Mouse (Mus musculus) c-Kit-negative CD71-positive TER-119-positive erythroid progenitor cells, embryonic 14.5 days (primary cell): Measurements from ENCODE around the gene Cpb2.

ENCODE experiments used
- DNase-seq: peaks from one replicate; pipeline ENCODE4 v3.0.0-alpha.2; 2013; ENCODE audit warnings: low read depth, low spot score

Cpb2 gene

DNA sequence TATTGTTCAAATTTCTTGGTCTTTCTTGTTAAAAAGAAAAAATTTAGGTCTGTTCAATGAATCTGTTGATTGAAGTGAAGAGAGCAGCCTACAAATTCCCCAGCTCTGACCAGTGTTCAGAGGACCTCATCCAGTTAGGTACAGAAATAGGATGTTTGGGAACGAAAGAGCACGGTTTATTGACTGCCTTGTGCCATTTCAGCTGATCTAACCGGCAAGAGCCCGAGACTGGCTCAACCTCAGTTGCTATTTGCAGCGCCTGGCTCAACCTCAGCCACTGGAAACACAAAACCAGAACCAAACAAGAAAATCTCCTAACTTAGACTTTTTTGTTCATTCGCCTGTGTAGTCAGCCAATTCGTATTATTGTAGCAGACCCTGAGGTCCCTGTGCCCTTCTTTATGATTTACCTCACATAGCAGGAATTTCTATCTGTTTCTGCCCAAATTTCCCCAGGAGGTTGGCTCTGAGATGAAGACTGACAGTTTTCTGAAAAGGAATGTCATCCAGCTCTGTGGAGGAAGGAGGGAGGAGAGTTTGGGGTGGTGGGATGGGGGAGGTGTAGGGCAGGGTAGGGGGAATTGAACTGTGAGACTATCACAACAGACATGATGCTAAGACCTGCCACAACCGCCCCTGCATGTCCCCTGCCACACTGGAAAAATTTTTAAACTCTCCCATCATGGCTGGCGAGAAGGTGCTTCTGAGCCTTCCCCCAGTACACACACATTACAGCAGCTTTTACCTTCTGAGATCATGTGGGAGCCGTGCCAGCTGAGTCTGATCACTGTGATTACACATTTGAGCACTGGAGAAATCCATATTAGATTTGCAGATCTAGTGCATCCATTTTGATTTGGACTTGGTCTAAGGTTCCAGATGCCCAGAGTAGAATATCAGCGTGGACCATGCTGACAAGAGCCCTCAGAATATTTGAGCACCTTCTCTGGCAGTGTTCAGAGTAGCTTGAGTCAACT is 4.2 kb downstream of the Cpb2 start:
- DNase-seq = no peak

DNA sequence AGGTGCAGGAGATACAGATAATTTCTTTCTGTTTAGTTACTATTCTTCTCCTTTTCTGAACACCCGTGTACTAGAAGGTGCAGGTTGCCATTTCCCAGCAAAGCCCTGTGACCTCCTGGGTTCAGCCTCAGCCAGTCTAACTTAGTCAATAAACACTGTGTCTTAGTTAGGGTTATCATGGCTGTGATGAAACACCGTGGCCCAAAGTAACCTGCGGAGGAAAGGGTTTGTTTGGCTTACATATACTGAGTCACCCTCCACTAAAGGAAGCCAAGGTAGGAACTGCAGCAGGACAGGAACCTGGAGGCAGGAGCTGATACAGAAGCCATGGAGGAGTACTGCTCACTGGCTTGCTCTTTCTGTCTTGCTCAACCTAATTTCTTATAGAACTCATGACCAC is 8.3 kb downstream of the Cpb2 start:
- DNase-seq = no peak

DNA sequence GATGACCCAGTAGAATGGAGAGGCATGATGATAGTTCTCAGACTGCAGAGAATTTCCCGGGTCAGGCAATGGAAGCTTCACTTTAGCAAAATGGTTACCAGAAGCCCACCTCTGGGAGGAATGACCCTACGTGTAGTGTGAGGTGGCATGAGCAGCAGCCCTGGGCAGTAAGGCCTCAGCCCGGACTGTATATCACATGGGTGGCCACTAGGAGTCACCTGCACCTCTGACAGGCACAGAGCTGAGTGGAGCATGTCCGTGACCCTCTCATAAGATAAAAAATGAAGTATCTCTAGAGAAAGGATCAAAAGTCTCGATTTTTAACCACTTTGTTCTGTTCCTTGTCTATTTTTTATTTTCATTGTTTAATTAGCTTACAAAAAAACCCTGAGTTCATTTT is 14.4 kb downstream of the Cpb2 start:
- DNase-seq = no peak

DNA sequence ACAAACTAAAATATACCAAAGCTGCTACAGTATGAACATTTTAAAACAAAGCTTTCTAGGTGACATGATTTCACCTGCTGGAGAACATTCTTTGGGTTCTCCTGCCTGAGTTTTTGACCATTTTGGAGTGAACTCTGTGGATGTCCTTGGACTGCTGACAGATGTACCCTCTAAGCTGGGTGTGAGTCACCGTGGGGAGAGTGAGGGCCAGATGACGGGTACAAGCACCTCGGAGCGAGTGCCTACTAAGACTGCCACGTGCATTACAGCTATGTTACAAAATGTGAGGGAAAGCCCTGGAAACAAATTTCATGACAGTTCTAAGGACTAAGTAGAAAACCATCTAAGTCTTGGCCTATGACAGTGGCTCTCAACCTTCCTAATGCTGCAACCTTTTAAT is 27.4 kb downstream of the Cpb2 start:
- DNase-seq = no peak

DNA sequence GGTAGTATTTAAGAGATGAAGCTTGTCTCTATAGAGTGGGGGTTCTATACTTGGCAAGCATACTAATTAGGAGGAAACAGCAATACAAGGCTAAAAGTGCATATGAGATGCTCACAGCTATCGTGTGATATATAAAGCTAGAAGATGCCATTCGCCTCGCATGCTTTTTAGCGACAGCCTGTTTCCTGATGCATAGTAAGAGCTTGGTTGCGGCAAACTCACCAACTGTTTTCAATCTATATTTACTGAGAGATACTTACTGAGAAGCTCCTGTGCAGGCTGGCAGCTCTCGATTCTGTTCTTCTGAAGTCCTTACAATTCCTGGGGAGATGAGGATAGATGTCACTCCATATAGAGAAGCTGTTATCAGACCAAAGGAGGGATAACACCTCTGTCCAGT is 37.6 kb downstream of the Cpb2 start:
- no peak for DNase-seq

DNA sequence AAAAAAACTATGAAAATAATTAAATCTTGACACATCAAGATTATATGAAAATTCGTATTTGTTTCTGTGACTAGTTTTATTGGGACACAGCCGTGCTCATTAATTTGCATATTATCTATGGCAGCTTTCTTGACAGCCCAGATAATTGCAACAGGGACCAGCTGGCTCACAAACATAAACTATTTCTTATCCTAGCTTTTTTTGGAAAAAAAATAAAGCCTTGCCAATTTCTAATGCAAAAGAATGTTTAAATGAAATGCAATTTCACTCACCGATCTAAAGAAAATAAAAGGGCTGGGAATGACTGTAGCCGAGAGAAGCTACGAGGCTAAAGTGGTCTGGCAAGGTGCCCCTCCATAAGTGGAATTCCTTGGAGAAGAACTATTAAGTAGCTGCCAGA is 38.3 kb downstream of the Cpb2 start:
- no peak for DNase-seq

DNA sequence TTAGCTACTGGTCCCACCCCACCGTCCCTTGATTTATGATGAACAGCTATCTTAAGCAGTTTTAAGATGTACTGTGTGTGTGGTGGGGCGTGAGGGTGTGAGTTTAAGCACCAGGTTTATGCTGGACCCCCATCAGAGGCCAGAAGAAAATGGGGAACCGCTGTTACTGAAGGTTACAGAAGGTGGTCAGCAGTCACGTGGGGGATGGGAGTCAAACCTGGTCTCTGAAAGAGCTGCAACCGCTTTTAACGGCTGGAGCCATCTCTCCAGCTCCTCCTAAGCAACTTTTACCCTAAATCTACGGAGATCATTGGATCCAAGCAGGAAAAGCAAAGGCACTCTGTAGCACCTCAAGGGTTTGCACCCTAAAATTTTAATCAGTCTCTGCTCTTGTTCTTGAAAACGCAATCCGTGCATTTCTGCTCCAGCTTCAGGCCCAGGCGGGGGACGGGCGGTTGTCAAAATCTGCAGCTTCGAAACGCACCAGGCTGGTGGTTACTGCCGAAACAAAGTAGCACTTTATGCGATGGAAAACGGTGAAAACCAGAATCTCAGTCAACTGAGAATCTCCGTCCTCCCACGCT is 41.6 kb downstream of the Cpb2 start:
- DNase-seq = no peak

DNA sequence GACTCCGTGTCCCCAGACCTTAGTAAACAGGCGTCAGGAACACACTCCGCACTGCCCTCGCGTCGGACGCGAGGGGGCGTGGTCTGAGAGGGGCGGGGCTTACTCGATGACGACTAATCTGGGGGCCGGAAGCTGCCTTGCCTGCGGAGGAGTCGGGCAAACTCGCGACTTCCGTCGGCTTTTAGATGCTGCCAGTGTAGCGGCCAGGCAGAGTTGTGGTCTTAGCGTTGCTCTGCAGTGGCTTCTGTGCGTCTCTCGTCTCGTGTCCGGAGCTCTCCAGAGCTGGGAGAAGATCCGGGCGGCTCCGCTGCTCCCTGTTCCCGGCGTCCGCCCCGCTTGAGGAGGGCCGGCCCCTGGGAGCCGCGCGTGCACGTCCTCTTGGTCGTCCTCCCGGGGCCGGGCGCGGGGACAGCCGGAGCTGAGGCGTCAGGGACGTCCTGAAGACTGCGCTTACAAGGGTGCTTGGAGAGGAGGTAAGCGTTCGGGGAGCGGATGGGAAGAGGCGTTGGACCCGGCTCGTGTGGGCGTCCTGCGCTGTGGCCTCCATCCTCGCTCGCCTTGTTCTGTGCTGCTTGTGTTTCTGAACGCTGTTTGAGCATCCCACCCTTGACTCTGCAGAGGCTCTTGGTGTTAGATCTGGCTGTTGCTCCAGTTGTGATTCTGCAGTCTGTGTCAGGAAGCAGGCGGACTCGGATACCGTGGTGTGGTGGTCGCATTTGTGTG is 42.3 kb downstream of the Cpb2 start, which contains the start of gene Zc3h13:
Gene Zc3h13 (plus strand): TSS at position 181 of the 723 bp plus-strand sequence.
- DNase-seq = peak; percentile 86

DNA sequence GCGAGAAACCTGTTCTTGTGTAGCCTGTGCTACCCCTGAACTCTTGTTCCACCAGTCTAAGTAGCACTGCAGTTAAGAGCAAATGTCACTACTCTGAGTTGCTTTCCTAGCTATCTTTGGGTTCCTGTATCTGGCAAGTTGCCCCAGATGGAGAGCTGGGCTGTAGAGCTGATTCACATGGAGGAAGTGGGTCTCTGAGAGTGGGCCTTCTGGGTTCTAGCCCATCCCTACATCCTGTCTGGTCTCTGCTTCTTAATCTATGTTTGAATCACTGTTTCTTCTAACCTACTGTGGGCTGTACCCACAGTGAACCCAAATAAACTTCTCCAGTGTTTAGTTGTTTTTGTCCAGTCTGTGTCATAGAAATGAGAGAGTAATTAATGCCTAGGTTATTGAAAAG is 59.0 kb downstream of the Cpb2 start:
- DNase-seq = no peak

DNA sequence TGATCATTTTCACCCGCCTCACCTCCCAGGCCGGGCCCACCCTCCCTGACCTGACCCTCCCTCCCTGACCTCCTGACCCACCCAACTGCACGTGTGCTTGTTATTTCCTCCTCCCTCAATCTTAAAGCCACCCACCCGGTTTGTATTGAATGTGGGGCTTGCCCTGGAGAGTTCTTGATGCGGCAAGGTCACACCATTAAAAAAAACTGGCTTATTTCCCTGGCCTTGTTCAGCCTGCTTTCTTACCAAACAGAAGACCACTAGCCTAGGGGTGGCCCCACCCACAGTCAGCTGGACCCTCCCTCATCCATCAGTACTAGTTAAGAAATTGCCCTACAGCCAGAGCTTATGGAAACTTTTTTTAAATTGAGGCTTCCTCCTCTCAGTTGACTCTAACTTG is 61.7 kb downstream of the Cpb2 start:
- DNase-seq = no peak

DNA sequence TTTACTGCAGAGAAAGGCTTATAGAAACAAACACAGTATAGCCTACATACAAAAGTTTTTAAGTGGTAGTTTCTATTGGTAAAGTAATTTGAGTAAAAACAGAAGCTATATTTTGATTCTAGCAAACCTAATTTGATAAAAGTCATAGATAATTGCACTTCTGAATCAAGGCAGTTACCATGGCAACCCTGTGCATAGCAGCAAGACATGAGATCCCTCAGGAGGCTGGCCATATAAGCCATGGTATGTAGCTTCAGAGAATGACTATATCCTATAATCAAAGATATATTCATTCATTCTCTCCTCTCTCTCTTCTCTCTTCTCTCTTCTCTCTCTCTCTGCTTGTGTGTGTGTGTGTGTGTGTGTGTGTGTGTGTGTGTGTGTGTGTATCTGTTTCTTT is 65.8 kb downstream of the Cpb2 start:
- DNase-seq = no peak

DNA sequence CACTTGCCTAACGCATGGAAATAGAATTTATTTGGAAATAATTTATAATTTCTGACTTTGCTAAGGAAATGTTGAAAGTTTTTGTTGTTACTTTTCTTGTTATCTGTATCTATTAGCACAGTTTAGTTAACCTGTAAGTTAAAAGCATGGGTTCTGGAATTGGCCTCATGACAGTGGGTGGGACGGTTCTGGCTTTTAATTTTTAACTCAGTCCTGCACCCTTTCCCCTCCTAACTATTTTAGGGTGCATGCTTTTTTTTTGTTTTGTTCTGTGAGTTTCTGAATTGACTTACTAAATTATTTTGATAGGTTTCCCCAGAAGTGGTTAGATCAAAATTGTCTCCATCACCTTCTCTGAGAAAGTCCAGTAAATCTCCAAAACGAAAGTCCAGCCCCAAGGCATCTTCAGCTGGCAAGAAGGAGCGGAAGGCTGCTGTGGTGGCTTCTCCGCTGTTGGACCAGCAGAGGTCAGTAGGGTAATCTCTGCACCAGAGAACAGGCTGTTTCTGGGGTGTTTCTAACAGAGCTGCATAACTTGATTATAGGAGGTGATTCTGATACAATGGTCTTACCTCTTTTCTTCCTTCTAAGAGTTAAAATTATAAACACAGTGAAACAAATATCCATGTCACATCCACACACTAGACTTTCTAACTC is 67.4 kb downstream of the Cpb2 start:
- DNase-seq = no peak

DNA sequence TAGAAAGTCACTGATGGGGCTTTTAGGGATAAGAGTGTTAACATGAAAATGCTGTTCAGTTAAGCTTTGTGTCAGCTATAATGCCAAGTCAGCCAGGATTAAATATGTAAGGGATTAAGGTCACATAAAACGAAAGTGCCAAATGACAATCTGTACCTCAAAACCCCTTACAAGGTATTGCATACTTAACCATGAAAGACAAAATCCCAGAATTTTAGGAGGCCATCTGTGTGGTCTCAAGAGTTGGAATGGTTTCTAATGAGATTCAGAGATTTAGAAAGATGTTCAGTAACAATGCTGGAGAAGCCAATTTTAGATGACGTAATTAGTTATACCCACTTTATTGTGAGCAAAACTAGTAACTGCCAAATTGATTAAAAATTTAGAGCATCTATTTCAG is 72.4 kb downstream of the Cpb2 start:
- no peak for DNase-seq

DNA sequence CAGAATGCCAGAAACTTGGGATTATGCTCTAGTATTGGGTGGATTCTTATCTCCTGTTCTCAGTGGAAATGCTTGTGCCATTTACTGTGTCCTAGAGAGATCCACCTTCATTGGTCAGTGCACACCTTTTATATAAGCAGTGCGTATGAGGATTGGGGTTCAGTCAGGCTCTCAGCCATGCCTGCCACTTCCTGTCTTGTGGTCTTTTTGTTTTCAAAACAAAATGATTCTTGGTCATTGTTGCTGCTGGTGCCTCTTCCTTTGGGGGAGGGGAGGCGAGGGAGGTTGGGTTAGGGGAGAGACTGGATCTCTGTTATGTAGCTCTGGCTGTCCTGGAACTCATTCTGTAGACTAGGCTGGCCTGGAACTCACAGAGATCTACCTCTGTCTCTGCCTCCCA is 76.6 kb downstream of the Cpb2 start:
- DNase-seq = no peak

DNA sequence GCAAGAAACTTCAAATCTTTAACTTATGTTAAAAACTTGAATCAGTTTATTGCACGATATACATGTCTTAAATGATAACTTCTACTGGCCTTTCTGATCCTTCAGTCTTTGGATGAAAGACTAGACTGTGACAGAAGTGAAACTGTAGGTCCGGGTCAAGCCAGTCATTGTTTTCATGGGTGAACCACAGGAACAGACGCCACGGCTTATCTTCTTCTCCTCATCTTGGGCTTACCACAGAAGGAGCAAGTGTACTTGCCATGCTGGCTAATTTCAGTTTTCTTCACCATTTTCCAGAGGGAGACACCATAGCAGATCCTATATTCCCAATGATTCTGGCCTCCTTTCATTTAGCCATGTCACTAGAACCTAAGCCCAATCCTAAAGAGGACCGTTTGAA is 78.2 kb downstream of the Cpb2 start:
- DNase-seq = no peak

DNA sequence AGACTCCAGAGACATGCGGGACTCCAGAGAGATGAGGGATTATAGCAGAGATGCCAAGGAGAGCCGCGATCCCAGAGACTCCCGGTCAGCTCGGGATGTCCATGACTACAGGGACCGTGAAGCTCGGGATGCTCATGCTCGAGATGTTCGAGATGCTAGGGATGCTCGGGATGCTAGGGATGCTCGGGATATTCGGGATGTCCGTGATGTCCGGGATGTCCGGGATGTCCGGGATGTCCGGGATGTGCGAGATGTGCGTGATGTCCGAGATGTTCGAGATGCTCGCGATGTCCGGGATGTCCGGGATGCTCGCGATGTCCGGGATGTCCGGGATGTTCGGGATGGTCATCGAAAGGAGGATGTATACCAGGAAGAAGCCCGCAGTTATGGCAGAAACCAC is 81.3 kb downstream of the Cpb2 start:
- DNase-seq = no peak

DNA sequence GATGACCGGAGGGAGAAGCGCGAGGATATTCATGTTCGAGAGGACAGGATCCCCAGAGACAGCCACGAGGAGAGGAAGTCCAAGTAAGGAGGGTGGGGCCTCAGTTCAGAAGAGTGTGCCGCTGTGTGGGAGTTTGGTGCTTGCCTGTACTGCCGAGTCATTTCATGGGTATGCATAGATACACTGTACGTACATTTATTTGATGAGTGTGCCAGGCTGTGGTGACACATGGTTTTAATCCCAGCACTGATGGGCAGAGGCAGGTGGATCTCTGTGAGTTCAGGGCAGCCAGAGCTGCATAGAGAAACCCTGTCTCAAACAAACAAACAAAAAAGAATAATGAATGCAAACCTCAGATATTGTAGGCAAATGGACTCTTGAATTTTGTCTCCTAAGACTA is 86.0 kb downstream of the Cpb2 start:
- DNase-seq = no peak

DNA sequence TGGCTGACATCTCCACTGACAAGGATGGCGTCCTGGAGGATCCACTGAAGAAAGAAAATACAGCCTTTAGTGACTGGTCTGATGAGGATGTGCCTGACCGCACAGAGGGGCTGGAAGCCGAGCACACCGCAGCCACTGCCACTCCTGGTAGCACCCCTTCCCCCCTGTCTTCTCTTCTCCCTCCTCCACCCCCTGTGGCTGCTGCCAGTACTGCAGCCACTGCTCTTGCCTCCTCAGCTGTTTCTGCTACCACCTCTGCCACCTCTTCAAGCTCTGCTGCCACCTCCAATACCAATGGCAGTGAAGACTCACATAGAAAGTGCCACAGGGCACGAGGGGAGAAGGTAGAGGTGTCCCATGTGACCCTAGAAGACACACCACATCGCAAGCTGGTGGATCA is 88.5 kb downstream of the Cpb2 start:
- no peak for DNase-seq
